Mouse (Mus musculus): ENCODE measurements around the gene Trak2.
"Not testable (repeated sequence)": the region's sequence is repeated elsewhere in the genome, so short reads cannot be mapped to it uniquely, and the experiment has no call there.

Trak2 gene

GRCm38 (mm10) chr1:58889826-58890546, 83.2 kb downstream of the Trak2 start:
- DNase-seq (ENCODE audit: low read depth in 1 of 2, low spot score in 2 of 2), result no peak

- no peak for DNase-seq (ENCODE audit: low read depth in 1 of 2, low spot score in 2 of 2)
Measured at GRCm38 (mm10) chr1:58885646-58886045, 87.6 kb downstream of the Trak2 start.

GRCm38 (mm10) chr1:58883279-58883678, 90.0 kb downstream of the Trak2 start:
- DNase-seq (ENCODE audit: low read depth in 1 of 2, low spot score in 2 of 2), result not testable (repeated sequence)

- DNase-seq (ENCODE audit: low read depth in 1 of 2, low spot score in 2 of 2), result not testable (repeated sequence)
Measured at GRCm38 (mm10) chr1:58879291-58879690, 93.9 kb downstream of the Trak2 start.

- DNase-seq (ENCODE audit: low read depth in 1 of 2, low spot score in 2 of 2), result not testable (repeated sequence)
Measured at GRCm38 (mm10) chr1:58876500-58876899, 96.7 kb downstream of the Trak2 start.

GRCm38 (mm10) chr1:58860586-58860985, 112.6 kb downstream of the Trak2 start:
- DNase-seq (ENCODE audit: low read depth in 1 of 2, low spot score in 2 of 2), result not testable (repeated sequence)

- not testable (repeated sequence) for DNase-seq (ENCODE audit: low read depth in 1 of 2, low spot score in 2 of 2)
Measured at GRCm38 (mm10) chr1:58859738-58860365, 113.4 kb downstream of the Trak2 start.

GRCm38 (mm10) chr1:58859131-58859530, 114.1 kb downstream of the Trak2 start:
- not testable (repeated sequence) for DNase-seq (ENCODE audit: low read depth in 1 of 2, low spot score in 2 of 2)

- DNase-seq (ENCODE audit: low read depth in 1 of 2, low spot score in 2 of 2), result not testable (repeated sequence)
Measured at GRCm38 (mm10) chr1:58856811-58857210, 116.4 kb downstream of the Trak2 start.

Data from monocyte, adult 2 months (primary cell).